Mouse (Mus musculus) kidney, embryonic 14.5 days (tissue): ENCODE results near the gene Dtnb. TPM values are rescaled to one million over a fixed set of nuclear protein-coding genes. Genes with fewer than 3 reads are reported as not detected.

Source experiments
- ATAC-seq: fragments of 200-750 bp; cut with Nextera tagmentation; 2 replicates; pipeline ENCODE4 v1.8.0; 2017; ENCODE audit warnings: moderate number of reproducible peaks, mild to moderate bottlenecking, moderate TSS enrichment, moderate library complexity; ENCODE audit not compliant: low FRiP score, low TSS enrichment
- H3K27ac ChIP-seq: fragments of 300-500 bp; sonication (generic); 2 replicates; pipeline ENCODE4 v1.5.1; 2014; ENCODE audit warnings: low read depth, mild to moderate bottlenecking, low read length, moderate library complexity, mixed read lengths
- H3K27me3 ChIP-seq: fragments of 300-500 bp; sonication (generic); 2 replicates; pipeline ENCODE4 v1.6.1; 2014; ENCODE audit warnings: mild to moderate bottlenecking, low read length; ENCODE audit not compliant: control insufficient read depth, insufficient read depth
- H3K36me3 ChIP-seq: fragments of 300-500 bp; sonication (generic); 2 replicates; pipeline ENCODE4 v1.6.1; 2014; ENCODE audit warnings: low read length, mixed read lengths; ENCODE audit not compliant: control insufficient read depth, insufficient read depth
- H3K4me1 ChIP-seq: fragments of 300-500 bp; sonication (generic); 2 replicates; pipeline ENCODE4 v1.6.1; 2014; ENCODE audit warnings: low read length, mixed read lengths; ENCODE audit not compliant: control insufficient read depth, insufficient read depth
- H3K4me2 ChIP-seq: fragments of 300-500 bp; sonication (generic); replicated peaks from 2 replicates; pipeline ENCODE4 v1.6.1; 2014; ENCODE audit warnings: low read depth, mild to moderate bottlenecking, low read length
- H3K4me3 ChIP-seq: fragments of 300-500 bp; sonication (generic); 2 replicates; pipeline ENCODE4 v1.5.1; 2014; ENCODE audit warnings: mild to moderate bottlenecking, low read length
- H3K9ac ChIP-seq: fragments of 300-500 bp; sonication (generic); 2 replicates; pipeline ENCODE4 v1.6.1; 2014; ENCODE audit warnings: low read depth, mild to moderate bottlenecking, low read length, moderate library complexity
- H3K9me3 ChIP-seq: fragments of 300-500 bp; sonication (generic); 2 replicates; pipeline ENCODE4 v1.6.1; 2016; ENCODE audit warnings: low read length; ENCODE audit not compliant: control insufficient read depth
- WGBS: fragments of 180-500 bp; shearing (Covaris S2); extraction: QIAGEN DNeasy Blood & Tissue Kit; methylation state at CpG from one replicate; pipeline ENCODE4 v1.1.7; 2014; 5-methylcytosine and 5-hydroxymethylcytosine counted together
- polyA plus RNA-seq: library from polyadenylated mRNA; unstranded; fragments of >200 nt; fragmentation: Nextera tagmentation; extraction: Ambion mirVana; gene quantifications from 2 replicates; pipeline ENCODE4 v1.2.1, GENCODE M21; 2014

The Dtnb gene
- polyA plus RNA-seq, 1 experiment from 2014 or later = 59.5 TPM

DNA sequence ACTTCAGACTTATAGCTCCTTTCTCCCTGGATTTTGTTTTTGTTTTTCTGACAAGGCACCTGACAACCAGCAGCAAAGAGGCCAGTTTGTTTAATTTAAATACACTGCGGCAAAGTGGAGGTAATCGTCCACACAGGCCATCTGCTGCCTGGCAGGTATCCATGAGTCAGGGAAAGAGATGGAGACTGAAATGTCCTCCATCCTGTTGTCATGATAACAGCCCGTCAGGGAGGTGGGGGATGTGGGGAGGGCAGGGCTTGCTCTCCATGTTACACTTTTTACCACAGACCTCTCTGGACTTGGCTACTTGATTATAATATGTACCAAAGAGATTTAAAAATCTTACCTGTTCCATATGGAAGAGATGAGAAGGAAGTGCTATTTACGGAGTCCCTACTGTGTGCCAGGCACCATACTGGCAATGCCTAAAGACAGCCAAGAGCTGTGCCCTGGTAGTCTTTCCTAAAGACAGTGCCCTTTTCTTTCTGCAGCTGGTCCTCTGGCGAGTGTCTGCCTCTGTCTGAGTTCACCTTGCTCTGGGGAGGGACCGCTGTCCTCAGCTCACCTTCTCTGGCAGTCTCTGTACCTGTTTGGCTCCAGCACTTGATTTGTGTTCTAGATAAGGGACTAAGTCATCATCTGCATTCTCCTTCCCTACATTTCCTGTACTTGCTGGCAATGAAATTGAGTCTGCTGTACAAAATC lies 189.6 kb downstream of the Dtnb start:
- Histone ChIP-seq H3K4me1 (no peaks in the 10 kb centered on the region), H3K4me3 (no peak overlapping the region), H3K4me2 (no peak overlapping the region), H3K27ac (no peak overlapping the region), H3K27me3 (no peaks in the 10 kb centered on the region), H3K9me3 (no peaks in the 10 kb centered on the region), H3K9ac (no peak overlapping the region), H3K36me3 (peaks cover 3% of the 10 kb centered on the region; the same call in 1 of the 2 replicates)
- 80% methylated on average over 6 of the region's 6 CpGs for WGBS
- no peak for ATAC-seq

DNA sequence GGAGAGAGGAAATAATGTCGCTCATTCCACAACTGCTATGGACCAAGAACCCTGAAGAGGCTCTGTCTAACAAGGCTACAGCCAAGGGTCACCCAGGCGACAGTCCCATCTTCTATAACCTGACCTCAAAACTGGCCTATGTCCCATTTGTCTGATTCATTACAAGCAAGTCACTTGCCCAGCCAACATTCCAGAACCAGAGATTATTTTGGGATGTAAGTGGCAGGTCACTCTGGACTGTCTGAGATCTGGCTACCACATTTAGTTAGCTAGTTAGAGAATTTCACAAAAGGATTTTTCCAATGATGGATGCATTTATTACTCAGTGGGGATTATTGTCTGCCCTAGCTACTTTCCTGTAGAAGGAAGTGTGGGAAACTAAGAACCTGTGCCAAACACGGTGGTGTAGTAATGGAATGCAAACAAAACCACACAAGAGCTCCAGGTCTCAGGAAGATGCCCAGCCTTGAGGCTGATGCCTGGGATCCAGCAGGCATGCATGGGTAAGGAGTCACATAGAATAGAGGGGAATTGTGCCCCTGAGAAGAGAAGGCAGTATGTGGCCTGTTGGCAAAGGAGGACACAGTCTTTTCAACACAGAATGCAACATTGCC lies 192.1 kb downstream of the Dtnb start:
- H3K4me3 ChIP-seq = no peak overlapping the region
- H3K9ac ChIP-seq = no peak overlapping the region
- H3K9me3 ChIP-seq = no peaks in the 10 kb centered on the region
- no peak overlapping the region for H3K4me2 ChIP-seq
- H3K36me3 ChIP-seq = peaks cover 3% of the 10 kb centered on the region; the same call in 1 of the 2 replicates
- 80% methylated on average over 3 of the region's 3 CpGs for WGBS
- H3K27me3 ChIP-seq = no peaks in the 10 kb centered on the region
- no peak overlapping the region for H3K27ac ChIP-seq
- no peaks in the 10 kb centered on the region for H3K4me1 ChIP-seq
- no peak for ATAC-seq

DNA sequence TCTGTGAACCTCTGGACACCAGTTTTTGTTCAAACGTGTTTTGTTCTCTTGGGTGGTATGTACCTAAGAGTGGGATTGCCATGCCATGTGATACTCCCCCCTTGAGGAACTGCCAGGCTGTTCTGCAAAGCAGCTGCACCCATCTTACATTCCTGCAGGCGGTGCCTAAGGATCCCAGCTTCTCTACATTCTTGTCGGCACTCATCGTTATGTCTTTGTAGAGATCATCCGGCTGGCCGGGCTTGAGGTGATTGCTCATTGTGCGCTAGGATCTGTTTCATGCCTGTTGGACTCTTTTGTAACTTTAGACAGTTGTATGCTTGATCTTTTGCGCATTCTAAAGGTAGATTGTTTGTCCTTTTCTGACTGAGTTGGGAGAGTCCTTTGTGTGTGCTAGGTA lies 195.2 kb downstream of the Dtnb start:
- 73% methylated on average over 8 of the region's 8 CpGs for WGBS
- ATAC-seq = no peak
- no peak overlapping the region for H3K9ac ChIP-seq
- 0 out of 2 replicates have a peak, but pooled peaks cover 3% of the 10 kb centered on the region for H3K36me3 ChIP-seq
- no peaks in the 10 kb centered on the region for H3K9me3 ChIP-seq
- no peaks in the 10 kb centered on the region for H3K4me1 ChIP-seq
- no peaks in the 10 kb centered on the region for H3K27me3 ChIP-seq
- H3K4me3 ChIP-seq = no peak overlapping the region
- no peak overlapping the region for H3K4me2 ChIP-seq
- H3K27ac ChIP-seq = no peak overlapping the region

DNA sequence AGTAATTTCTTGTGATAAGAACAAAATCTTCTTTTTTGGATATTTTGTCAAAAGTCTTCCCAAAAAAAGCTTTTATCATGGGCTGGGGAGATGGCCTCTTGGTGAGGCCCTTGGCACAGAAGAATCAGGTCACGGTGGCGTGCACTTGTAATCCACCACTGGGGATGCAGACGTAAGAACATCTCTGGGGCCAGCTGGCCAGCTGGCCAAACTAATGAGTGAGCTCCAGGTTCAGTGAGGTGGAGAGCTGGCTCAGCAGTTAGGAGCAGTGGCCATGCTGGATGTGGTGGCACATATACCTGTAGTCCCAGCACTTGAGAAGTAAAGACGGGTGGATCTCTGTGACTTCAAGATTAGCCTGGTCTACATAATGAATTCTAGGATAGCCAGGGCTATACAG lies 196.2 kb downstream of the Dtnb start:
- Histone ChIP-seq H3K27me3 (no peaks in the 10 kb centered on the region), H3K4me3 (no peak overlapping the region), H3K9ac (no peak overlapping the region), H3K27ac (no peak overlapping the region), H3K4me2 (no peak overlapping the region), H3K4me1 (0 out of 2 replicates have a peak, but pooled peaks cover 6% of the 10 kb centered on the region), H3K36me3 (peaks cover 3% of the 10 kb centered on the region; the same call in 1 of the 2 replicates), H3K9me3 (no peaks in the 10 kb centered on the region)
- no peak for ATAC-seq
- 87% methylated on average over 4 of the region's 4 CpGs for WGBS

DNA sequence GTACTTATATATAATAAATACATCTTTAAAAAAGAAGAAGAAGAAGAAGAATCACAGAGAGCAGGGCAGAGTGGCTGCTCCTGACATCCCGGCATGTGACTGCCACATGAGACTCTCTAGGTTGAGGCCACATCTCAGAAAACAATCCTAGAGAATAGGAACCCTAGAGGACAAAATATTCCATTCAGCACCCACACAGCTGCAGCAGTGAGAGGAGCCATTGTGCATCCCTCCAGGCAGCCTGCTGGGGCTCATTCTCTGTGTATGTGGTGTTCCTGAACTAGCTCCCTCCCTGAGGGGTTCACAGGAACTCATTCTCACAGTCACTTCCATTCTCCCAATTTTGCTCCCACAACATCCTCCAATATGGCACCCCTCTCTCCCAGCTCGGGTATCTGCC lies 198.4 kb downstream of the Dtnb start:
- Histone ChIP-seq H3K27me3 (no peaks in the 10 kb centered on the region), H3K4me1 (0 out of 2 replicates have a peak, but pooled peaks cover 6% of the 10 kb centered on the region), H3K9ac (no peak overlapping the region), H3K9me3 (no peaks in the 10 kb centered on the region), H3K4me3 (no peak overlapping the region), H3K36me3 (peaks cover 3% of the 10 kb centered on the region; the same call in 1 of the 2 replicates), H3K27ac (no peak overlapping the region), H3K4me2 (no peak overlapping the region)
- 91% methylated on average over 2 of the region's 2 CpGs for WGBS
- ATAC-seq = no peak

DNA sequence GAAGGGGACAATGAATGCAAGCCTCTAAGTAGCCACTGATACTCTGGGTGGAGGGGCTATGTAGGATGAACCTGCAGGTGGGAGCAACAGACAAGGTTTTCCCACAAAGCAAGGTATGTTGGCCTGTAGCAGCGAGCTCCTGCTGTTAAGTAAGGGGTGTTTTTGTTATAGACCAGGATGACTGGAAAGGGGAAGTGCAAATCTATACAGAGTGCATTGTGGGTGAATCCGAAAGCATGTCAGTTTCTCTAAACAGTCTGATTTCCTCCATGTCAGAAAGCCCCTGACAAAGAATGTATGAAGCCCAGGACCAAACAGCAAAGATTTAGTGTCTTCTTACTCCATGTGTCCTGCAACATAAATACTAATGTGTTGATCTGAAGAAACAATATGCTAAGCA lies 198.9 kb downstream of the Dtnb start:
- Histone ChIP-seq H3K4me3 (no peak overlapping the region), H3K27me3 (no peaks in the 10 kb centered on the region), H3K4me2 (no peak overlapping the region), H3K4me1 (0 out of 2 replicates have a peak, but pooled peaks cover 6% of the 10 kb centered on the region), H3K27ac (no peak overlapping the region), H3K9me3 (no peaks in the 10 kb centered on the region), H3K36me3 (peaks cover 6% of the 10 kb centered on the region; the same call in 1 of the 2 replicates), H3K9ac (no peak overlapping the region)
- WGBS = 85% methylated on average over 2 of the region's 2 CpGs
- no peak for ATAC-seq

DNA sequence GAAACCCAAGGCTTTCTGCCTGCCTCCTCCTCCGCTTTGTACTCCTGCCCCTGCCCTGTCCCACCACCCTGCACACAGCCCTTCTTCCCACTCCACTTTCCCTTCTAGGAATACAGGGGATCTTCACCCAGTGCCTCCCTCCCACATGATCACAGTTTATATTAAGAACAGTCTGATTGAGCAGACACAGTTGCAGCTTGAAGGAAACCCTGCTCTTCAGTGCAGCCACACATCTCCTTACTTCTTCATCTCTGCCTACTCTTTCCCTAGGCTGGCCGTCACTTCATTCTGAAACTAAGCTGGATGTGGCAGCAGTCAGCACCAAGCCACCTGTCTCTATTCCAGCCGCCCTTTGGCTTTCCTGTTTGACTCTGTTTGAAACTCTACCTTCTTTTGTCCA lies 201.5 kb downstream of the Dtnb start:
- no peak overlapping the region for H3K4me3 ChIP-seq
- ATAC-seq = no peak
- H3K4me2 ChIP-seq = no peak overlapping the region
- H3K27me3 ChIP-seq = no peaks in the 10 kb centered on the region
- no peaks in the 10 kb centered on the region for H3K9me3 ChIP-seq
- no peak overlapping the region for H3K9ac ChIP-seq
- peaks cover 6% of the 10 kb centered on the region; the same call in 1 of the 2 replicates for H3K4me1 ChIP-seq
- WGBS = 80% methylated on average over 3 of the region's 3 CpGs
- no peak overlapping the region for H3K27ac ChIP-seq
- H3K36me3 ChIP-seq = peaks cover 6% of the 10 kb centered on the region; the same call in 1 of the 2 replicates

DNA sequence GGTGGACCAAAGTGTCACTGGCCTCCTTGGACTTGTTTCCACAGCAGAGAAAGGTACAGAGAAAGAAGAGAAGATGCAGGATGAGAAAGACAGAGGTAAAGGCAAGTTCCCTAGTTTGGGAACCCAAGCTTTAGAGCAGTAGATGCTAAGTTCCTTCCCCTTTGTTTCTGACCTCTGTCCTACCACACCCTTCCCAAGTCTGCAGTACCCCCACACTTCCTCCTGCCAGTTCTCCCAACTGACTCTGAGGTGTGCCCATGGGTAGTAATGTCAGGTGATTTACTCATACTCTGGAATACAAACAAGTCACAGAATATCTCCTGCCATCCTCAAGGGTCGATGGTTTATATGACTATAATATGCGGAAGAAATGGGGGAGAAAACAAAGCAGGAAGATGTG lies 203.8 kb downstream of the Dtnb start:
- Histone ChIP-seq H3K27ac (no peak overlapping the region), H3K9me3 (no peaks in the 10 kb centered on the region), H3K4me2 (no peak overlapping the region), H3K4me3 (no peak overlapping the region), H3K9ac (no peak overlapping the region), H3K27me3 (no peaks in the 10 kb centered on the region), H3K36me3 (peaks cover 4% of the 10 kb centered on the region; the same call in 1 of the 2 replicates), H3K4me1 (peaks cover 28% of the 10 kb centered on the region)
- no peak for ATAC-seq
- 95% methylated on average over 2 of the region's 2 CpGs for WGBS

DNA sequence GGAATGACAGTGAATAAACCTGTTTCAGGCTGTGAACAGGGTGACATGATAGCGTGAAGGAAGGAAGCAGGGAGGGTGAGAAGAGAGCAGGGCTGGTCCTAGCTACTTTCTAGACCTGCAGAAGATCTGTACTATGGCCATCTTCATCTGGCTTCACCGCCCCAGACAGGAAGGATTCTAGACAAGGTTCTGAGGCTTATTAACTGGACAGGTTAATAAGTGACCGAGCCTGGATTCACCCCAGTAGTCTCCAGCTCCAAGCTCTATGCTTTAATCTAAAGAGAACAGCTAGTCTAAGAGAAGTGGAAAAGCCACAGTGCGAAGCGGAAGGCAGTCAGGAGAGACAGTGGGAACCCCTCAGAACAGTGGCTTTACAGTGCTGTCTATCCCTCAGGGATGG lies 205.5 kb downstream of the Dtnb start:
- Histone ChIP-seq H3K9ac (no peak overlapping the region), H3K27ac (peak overlapping the region; percentile 18; the same call in 1 of the 2 replicates), H3K4me3 (no peak overlapping the region), H3K27me3 (no peaks in the 10 kb centered on the region), H3K4me2 (no peak overlapping the region), H3K36me3 (peaks cover 4% of the 10 kb centered on the region; the same call in 1 of the 2 replicates), H3K4me1 (peaks cover 43% of the 10 kb centered on the region), H3K9me3 (no peaks in the 10 kb centered on the region)
- WGBS = 71% methylated on average over 5 of the region's 5 CpGs
- no peak for ATAC-seq
